Mouse (Mus musculus): Measurements from ENCODE around the gene Rxrg.

Gene Rxrg

GRCm38 (mm10) chr1:167598255-167599081 is at the start of gene Rxrg:
Gene Rxrg (plus strand): TSS chr1:167598384.
- DNase-seq = peak; percentile 20 to 39

- DNase-seq = peak; percentile 4 to 6
These were observed 48.9 kb upstream of the Rxrg start for GRCm38 (mm10) chr1:167549324-167549723.

GRCm38 (mm10) chr1:167551601-167552000 is 46.6 kb upstream of the Rxrg start:
- peak; percentile 9 to 26 for DNase-seq

GRCm38 (mm10) chr1:167553959-167554526 is 44.1 kb upstream of the Rxrg start:
- DNase-seq = no peak

- DNase-seq = no peak
These were observed 31.6 kb upstream of the Rxrg start for GRCm38 (mm10) chr1:167566571-167566970.

GRCm38 (mm10) chr1:167579131-167579530 is 19.1 kb upstream of the Rxrg start:
- DNase-seq = no peak

GRCm38 (mm10) chr1:167583195-167583594 is 15.0 kb upstream of the Rxrg start:
- DNase-seq = no peak

- no peak for DNase-seq
These were observed 14.3 kb upstream of the Rxrg start for GRCm38 (mm10) chr1:167583888-167584287.

GRCm38 (mm10) chr1:167588747-167589558 is 9.2 kb upstream of the Rxrg start:
- no peak for DNase-seq

- no peak for DNase-seq
These were observed 6.0 kb upstream of the Rxrg start for GRCm38 (mm10) chr1:167592175-167592574.

- DNase-seq = no peak
These were observed 1.1 kb downstream of the Rxrg start for GRCm38 (mm10) chr1:167599211-167599735.

GRCm38 (mm10) chr1:167608201-167608741 is 10.1 kb downstream of the Rxrg start:
- no peak for DNase-seq

- no peak for DNase-seq
These were observed 18.9 kb downstream of the Rxrg start for GRCm38 (mm10) chr1:167617131-167617530.

GRCm38 (mm10) chr1:167617995-167618489 is 19.9 kb downstream of the Rxrg start:
- DNase-seq = peak; percentile 16 to 31

GRCm38 (mm10) chr1:167620206-167620795 is 22.1 kb downstream of the Rxrg start:
- DNase-seq = no peak

GRCm38 (mm10) chr1:167625098-167625497 is 26.9 kb downstream of the Rxrg start:
- DNase-seq = no peak

GRCm38 (mm10) chr1:167631765-167632164 is 33.6 kb downstream of the Rxrg start:
- DNase-seq = no peak

GRCm38 (mm10) chr1:167635702-167636101 is 37.5 kb downstream of the Rxrg start:
- no peak for DNase-seq

GRCm38 (mm10) chr1:167636948-167637347 is 38.8 kb downstream of the Rxrg start:
- peak; percentile 22 to 46 for DNase-seq

- DNase-seq = no peak
These were observed 39.9 kb downstream of the Rxrg start for GRCm38 (mm10) chr1:167638053-167638452.

- no peak for DNase-seq
These were observed 40.7 kb downstream of the Rxrg start for GRCm38 (mm10) chr1:167638901-167639300.

GRCm38 (mm10) chr1:167644866-167645537 is 46.8 kb downstream of the Rxrg start:
- DNase-seq = peak; percentile 54 to 64
